Mouse (Mus musculus) midbrain, postnatal 0 days (tissue): ENCODE measurements at regions not wholly inside any gene's neighbourhood (a gene's known extent, or its start where the extent isn't known, plus 50 kb on each side); places are given as distances from the start of the nearest gene placed in this dataset.

Experiments used
- ATAC-seq: fragments of 200-750 bp; cut with Nextera tagmentation; 2 replicates; pipeline ENCODE4 v1.8.0; 2017; ENCODE audit warnings: moderate number of reproducible peaks, mild to moderate bottlenecking, moderate TSS enrichment, moderate library complexity; ENCODE audit not compliant: low FRiP score
- DNase-seq: peaks from one replicate; pipeline ENCODE4 v3.0.0-alpha.2; 2015; ENCODE audit warnings: low spot score
- H3K27ac ChIP-seq: fragments of 300-500 bp; sonication (generic); 2 replicates; pipeline ENCODE4 v1.5.1; 2014; ENCODE audit warnings: low read depth, mild to moderate bottlenecking, low read length, mixed read lengths
- H3K27me3 ChIP-seq: fragments of 300-500 bp; sonication (generic); 2 replicates; pipeline ENCODE4 v1.6.1; 2014; ENCODE audit warnings: low read length, control low read depth, mixed read lengths; ENCODE audit not compliant: insufficient read depth
- H3K36me3 ChIP-seq: fragments of 300-500 bp; sonication (generic); 2 replicates; pipeline ENCODE4 v1.6.1; 2014; ENCODE audit warnings: low read length, control low read depth, mixed read lengths; ENCODE audit not compliant: insufficient read depth
- H3K4me1 ChIP-seq: fragments of 300-500 bp; sonication (generic); 2 replicates; pipeline ENCODE4 v1.6.1; 2014; ENCODE audit warnings: mild to moderate bottlenecking, control low read depth, antibody characterized with exemption, low read length, mixed read lengths; ENCODE audit not compliant: insufficient read depth
- H3K4me2 ChIP-seq: fragments of 300-500 bp; sonication (generic); 2 replicates; pipeline ENCODE4 v1.6.1; 2014; ENCODE audit warnings: low read depth, mild to moderate bottlenecking, low read length, mixed read lengths; ENCODE audit not compliant: poor library complexity, severe bottlenecking
- H3K4me3 ChIP-seq: fragments of 300-500 bp; sonication (generic); 2 replicates; pipeline ENCODE4 v1.5.1; 2014; ENCODE audit warnings: low read depth, mild to moderate bottlenecking, low read length, moderate library complexity
- H3K9ac ChIP-seq: fragments of 300-500 bp; sonication (generic); replicated peaks from 2 replicates; pipeline ENCODE4 v1.6.1; 2014; ENCODE audit warnings: mild to moderate bottlenecking, low read length, moderate library complexity, mixed read lengths; ENCODE audit not compliant: poor library complexity, severe bottlenecking
- H3K9me3 ChIP-seq: fragments of 300-500 bp; sonication (generic); 2 replicates; pipeline ENCODE4 v1.6.1; 2016; ENCODE audit warnings: low read length, control low read depth
- CTCF ChIP-seq: IDR thresholded peaks from 2 replicates; pipeline ENCODE4 v1.5.1; 2016; ENCODE audit warnings: antibody characterized with exemption, mild to moderate bottlenecking
- WGBS: fragments of 180-500 bp; shearing (Covaris S2); extraction: QIAGEN DNeasy Blood & Tissue Kit; methylation state at CpG from one replicate; pipeline ENCODE4 v1.1.7; 2014; 5-methylcytosine and 5-hydroxymethylcytosine counted together

DNA sequence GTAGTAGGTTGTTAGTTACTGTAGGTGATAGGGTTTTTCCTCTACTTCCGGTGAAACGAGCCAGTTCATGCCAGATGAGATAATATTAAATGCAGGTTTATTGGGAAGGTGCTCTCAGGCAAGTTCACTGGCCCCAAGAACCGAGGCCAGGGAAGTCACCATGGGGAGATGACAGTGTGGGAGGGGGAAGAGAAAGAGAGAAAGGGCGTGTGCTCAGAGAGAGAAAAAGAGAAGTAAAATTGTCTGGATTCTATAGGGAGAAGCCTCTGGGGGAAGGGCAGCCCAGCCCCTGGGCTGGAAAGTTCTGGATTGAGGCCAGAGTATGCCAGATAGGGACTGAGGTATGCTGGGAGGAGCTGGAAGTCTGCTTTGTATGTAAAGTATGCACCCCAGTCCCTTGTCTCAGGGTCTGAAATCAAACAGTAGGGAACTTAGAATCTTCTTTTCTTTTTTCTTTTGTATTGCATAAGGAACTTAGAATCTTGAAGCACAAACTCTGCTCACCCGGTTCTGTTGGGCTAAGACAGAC, 292.9 kb upstream of the Arglu1 start:
- no peak for TF ChIP-seq CTCF
- DNase-seq (no peak), ATAC-seq (no peak)
- no peaks in the 10 kb centered on the region for H3K9me3 ChIP-seq
- no peak overlapping the region for H3K4me2 ChIP-seq
- H3K4me3 ChIP-seq: no peak overlapping the region
- H3K9ac ChIP-seq: no peak overlapping the region
- WGBS: 64% methylated on average over 5 of the region's 5 CpGs
- H3K4me1 ChIP-seq: no peaks in the 10 kb centered on the region
- no peaks in the 10 kb centered on the region for H3K27me3 ChIP-seq
- no peaks in the 10 kb centered on the region for H3K36me3 ChIP-seq
- H3K27ac ChIP-seq: no peak overlapping the region

DNA sequence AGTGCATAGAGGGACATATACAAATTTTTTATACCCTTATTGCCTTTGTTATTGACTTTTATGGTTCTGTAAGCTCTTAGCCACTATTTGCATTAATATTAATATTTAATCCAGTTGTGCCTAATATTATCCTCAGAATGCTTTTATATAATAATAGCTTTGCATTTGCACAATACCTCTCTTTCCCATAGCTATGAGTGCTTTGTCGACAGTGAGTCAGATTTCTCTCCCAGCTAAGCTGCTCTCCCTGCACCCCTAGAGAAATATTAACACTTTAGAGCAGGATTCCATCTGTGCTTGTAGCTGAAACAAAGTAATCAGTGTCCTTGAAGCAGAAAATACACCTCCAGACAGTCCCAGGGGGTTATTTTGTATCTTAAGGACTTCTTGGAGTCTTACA, 288.6 kb upstream of the Arglu1 start:
- ATAC-seq: no peak
- TF ChIP-seq CTCF: no peak

DNA sequence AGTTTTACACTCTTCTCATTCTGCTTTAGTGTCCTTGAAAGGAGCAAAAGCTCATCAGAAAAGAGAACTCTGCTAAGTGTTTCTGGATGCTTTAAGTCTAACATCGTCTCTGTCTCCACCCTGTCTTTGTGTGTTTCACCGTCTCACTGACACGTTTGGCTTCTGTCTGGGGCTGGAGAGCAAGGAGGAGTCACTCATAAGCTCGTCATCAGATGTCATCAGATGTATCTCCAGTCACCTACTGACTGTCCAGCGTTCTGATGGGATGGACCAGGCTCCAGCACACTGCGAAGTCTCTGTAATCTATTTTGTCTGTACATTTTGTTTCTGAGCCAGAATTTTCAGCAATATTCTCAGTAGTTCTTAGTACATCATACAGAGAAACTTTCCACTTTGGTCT, 283.4 kb upstream of the Arglu1 start:
- no peaks in the 10 kb centered on the region for H3K36me3 ChIP-seq
- H3K27ac ChIP-seq: no peak overlapping the region
- H3K27me3 ChIP-seq: no peaks in the 10 kb centered on the region
- H3K9me3 ChIP-seq: no peaks in the 10 kb centered on the region
- no peak overlapping the region for H3K9ac ChIP-seq
- H3K4me2 ChIP-seq: no peak overlapping the region
- DNase-seq (no peak), ATAC-seq (no peak)
- no peak overlapping the region for H3K4me3 ChIP-seq
- H3K4me1 ChIP-seq: no peaks in the 10 kb centered on the region
- WGBS: 71% methylated on average over 6 of the region's 6 CpGs
- no peak for TF ChIP-seq CTCF

More for the DNA sequence above, 288.6 kb upstream of the Arglu1 start:
- Histone ChIP-seq H3K4me1 (no peaks in the 10 kb centered on the region), H3K4me2 (no peak overlapping the region), H3K4me3 (no peak overlapping the region), H3K27ac (no peak overlapping the region), H3K9ac (no peak overlapping the region), H3K9me3 (no peaks in the 10 kb centered on the region), H3K27me3 (no peaks in the 10 kb centered on the region), H3K36me3 (no peaks in the 10 kb centered on the region)
- 29% methylated on average over 1 of the region's 1 CpGs for WGBS
- no peak for DNase-seq

DNA sequence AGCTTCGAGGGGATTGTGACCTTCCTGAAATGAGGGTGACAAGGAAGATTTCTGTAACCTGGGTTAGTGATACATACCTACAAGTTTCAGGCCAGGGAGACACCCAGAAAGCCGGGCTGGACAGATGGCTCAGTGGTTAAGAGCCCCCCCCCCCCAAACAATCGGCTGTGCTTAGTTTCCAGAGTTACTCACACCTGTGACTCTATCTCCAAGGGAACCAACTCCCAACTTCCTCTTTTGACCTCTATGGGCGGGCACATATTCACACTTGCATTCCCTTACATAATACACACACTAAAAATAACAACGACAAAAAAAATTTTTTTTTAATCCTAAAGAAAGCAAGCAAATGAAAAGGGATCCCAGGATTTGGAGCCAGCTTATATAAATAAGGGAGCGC, 283.0 kb upstream of the Arglu1 start:
- TF ChIP-seq CTCF: no peak
- WGBS: 62% methylated on average over 6 of the region's 6 CpGs
- Histone ChIP-seq H3K9me3 (no peaks in the 10 kb centered on the region), H3K4me1 (no peaks in the 10 kb centered on the region), H3K36me3 (no peaks in the 10 kb centered on the region), H3K9ac (no peak overlapping the region), H3K4me2 (no peak overlapping the region), H3K27me3 (no peaks in the 10 kb centered on the region), H3K27ac (no peak overlapping the region), H3K4me3 (no peak overlapping the region)
- DNase-seq (no peak), ATAC-seq (no peak)

DNA sequence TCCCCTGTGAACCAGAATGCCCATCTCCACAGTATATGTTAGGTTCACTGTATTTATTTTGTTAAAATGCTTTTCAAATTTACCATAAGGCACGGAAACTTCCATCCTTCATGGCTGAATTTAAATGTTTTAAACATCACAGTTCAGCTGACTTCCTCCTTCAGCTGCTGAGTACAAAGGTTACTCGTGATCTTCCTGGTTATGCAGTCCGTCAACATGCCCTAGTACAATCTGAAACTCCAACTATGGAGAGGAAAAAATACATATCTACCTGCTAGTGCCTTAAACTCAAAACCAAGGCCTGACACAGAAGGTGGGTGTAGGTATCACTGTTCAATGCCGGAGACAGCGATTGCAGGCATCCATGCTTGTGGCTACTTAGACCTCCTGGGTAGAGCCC, 280.5 kb upstream of the Arglu1 start:
- Histone ChIP-seq H3K4me1 (no peaks in the 10 kb centered on the region), H3K4me2 (no peak overlapping the region), H3K27me3 (no peaks in the 10 kb centered on the region), H3K4me3 (no peak overlapping the region), H3K9ac (no peak overlapping the region), H3K27ac (no peak overlapping the region), H3K9me3 (no peaks in the 10 kb centered on the region), H3K36me3 (no peaks in the 10 kb centered on the region)
- no peak for TF ChIP-seq CTCF
- no peak for DNase-seq
- 73% methylated on average over 5 of the region's 5 CpGs for WGBS
- ATAC-seq: no peak

DNA sequence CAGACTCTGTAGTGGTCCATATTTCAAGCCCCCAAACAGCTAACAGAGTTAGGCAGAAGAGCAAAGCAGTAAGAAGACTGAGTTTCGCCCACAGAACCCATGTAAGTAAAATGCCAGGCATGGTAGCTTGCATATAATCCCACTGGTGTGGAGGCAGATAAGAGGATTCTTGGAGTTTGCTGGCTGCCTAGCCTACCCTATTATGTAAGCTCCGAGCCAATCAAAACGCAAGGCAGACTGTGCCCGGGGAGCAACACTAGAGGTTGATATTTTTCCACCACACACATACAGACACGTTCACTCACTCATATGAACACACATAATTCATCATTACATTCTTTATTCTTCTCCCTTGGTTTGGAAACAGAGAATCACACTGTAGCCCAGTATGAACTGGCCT, 280.0 kb upstream of the Arglu1 start:
- no peak overlapping the region for H3K4me3 ChIP-seq
- DNase-seq (no peak), ATAC-seq (no peak)
- no peaks in the 10 kb centered on the region for H3K36me3 ChIP-seq
- no peak overlapping the region for H3K4me2 ChIP-seq
- H3K9me3 ChIP-seq: no peaks in the 10 kb centered on the region
- no peak for TF ChIP-seq CTCF
- WGBS: 68% methylated on average over 5 of the region's 5 CpGs
- no peak overlapping the region for H3K27ac ChIP-seq
- H3K9ac ChIP-seq: no peak overlapping the region
- no peaks in the 10 kb centered on the region for H3K27me3 ChIP-seq
- H3K4me1 ChIP-seq: no peaks in the 10 kb centered on the region
